Mouse (Mus musculus) bone marrow, adult 2 months (tissue): Measurements from ENCODE around the gene Ptpn4.

Experiments
- CTCF ChIP-seq: fragments of 200-500 bp; IDR thresholded peaks from 2 replicates; pipeline ENCODE4 v1.5.1; 2011; ENCODE audit warnings: low read length, control low read depth; ENCODE audit not compliant: control insufficient read depth, insufficient read depth
- POLR2A ChIP-seq: fragments of 200-500 bp; IDR thresholded peaks from 2 replicates; pipeline ENCODE4 v1.6.1; 2011; ENCODE audit warnings: low read depth, mild to moderate bottlenecking, control low read depth, low read length, borderline replicate concordance; ENCODE audit not compliant: control insufficient read depth

GRCm38 (mm10) chr1:119713017-119713416 is 124.4 kb downstream of the Ptpn4 start:
- no peak for TF ChIP-seq CTCF
- no peak for TF ChIP-seq POLR2A
